9 mouse cellular contexts compared by ENCODE assay signal in the genomic region with DNA sequence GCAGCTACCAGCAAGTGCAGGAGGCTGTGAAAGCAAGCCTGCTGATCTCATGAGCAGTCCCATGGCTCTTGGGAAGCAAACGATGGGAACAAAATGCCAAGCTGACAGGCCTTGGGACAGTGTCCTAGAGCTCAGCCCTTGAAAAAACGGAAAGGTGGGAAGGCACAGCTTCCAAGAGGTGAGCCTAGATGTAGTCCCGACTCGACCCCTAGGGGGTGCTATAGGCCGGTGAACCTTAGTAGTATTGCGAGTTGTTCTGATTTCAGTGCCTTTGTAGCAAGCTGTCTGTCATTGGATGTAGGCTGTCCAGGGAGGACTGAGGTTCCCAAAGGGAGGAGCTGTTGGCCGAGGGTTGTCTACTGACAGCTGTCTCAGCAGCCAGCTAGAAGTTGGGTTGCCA. TPM values are rescaled to one million over a fixed set of nuclear protein-coding genes. Genes with fewer than 3 reads are reported as not detected.
A peak's percentile ranks its signal among the peaks of the same experiment; 100 is the strongest.
DNase-seq lines count a peak whose midpoint lies in the region; ATAC-seq and TF ChIP-seq lines count a peak whose summit lies in the region.
"Had no signal": no experiment of that assay in that cellular context is flagged by ENCODE, and none has a peak within 500 bp of the region (broad histone marks: within the 10 kb centered on the region; RNA-seq: fewer than 3 reads in every experiment).

No protein-coding gene starts in this region.

- peak; percentile 56; the same call in 1 of the 2 replicates for ATAC-seq in G1E (ENCODE audit: extremely low read depth, insufficient number of reproducible peaks, low FRiP score, poor library complexity, severe bottlenecking)
- no peak for ATAC-seq in erythroblast, adult 5-6 weeks (replicated peaks; ENCODE audit: low FRiP score, poor library complexity, severe bottlenecking)

- no peaks in the 10 kb centered on the region for H3K4me1 ChIP-seq in G1E (ENCODE audit: insufficient read depth, low read depth, low read length)
- H3K4me1 ChIP-seq: lung, embryonic 15.5 days had no signal

- DNase-seq in G1E (ENCODE audit: low spot score): no peak
- DNase-seq in adrenal gland, adult 2 months: peak; percentile 68
- DNase-seq in embryo, embryonic 10.5 days (ENCODE audit: low spot score): peak; percentile 80
- peak; percentile 41 for DNase-seq in heart, adult 8-10 months (ENCODE audit: low spot score)
- peak; percentile 64 for DNase-seq in layer of hippocampus, adult 9-11 months
- peak; percentile 62 to 70 for DNase-seq in lung, postnatal 4 days
- DNase-seq in spleen, postnatal 10 days (ENCODE audit: low spot score in 2 of 2): peak; percentile 24 to 71

- H3K36me3 ChIP-seq in G1E (replicated peaks): no peaks in the 10 kb centered on the region
- H3K36me3 ChIP-seq: lung, embryonic 15.5 days had no signal

- H3K4me3 ChIP-seq in G1E (ENCODE audit: low read depth, low read length): no peak overlapping the region
- H3K4me3 ChIP-seq: lung, embryonic 15.5 days had no signal

- no peaks in the 10 kb centered on the region for H3K27me3 ChIP-seq in G1E (ENCODE audit: insufficient read depth, low read length)
- H3K27me3 ChIP-seq: lung, embryonic 15.5 days had no signal

- no peaks in the 10 kb centered on the region for H3K9me3 ChIP-seq in G1E (replicated peaks)
- H3K9me3 ChIP-seq: lung, embryonic 15.5 days had no signal

- TF ChIP-seq CTCF in G1E (IDR thresholded peaks at IDR 0.05; ENCODE audit: low read depth, low read length): no peak

RNA-seq across cellular contexts. Expression of a gene that starts 49.7 kb away (rescaled TPM):
- total RNA-seq in G1E (2014; fragmentation: Nextera tagmentation): not detected in 2 replicates
- 0.06 TPM in 1 of 2 replicates, not detected in the other for total RNA-seq in G1E (2017)
- not detected in 2 replicates for polyA plus RNA-seq in G1E (2012)
- under 1 TPM; 0.14 to 0.17 TPM for total RNA-seq in adrenal gland, adult 2 months (2021)
- polyA plus RNA-seq in adrenal gland, adult 2 months (2012; rRNA removed): 0.12 and 0.29 TPM in 2 replicates
- not detected for total RNA-seq in heart, adult 8-10 months (2022)
- not detected in 2 replicates for total RNA-seq in erythroblast, adult 5-6 weeks (2015; ENCODE audit: low replicate concordance)
- not detected in 2 replicates for total RNA-seq in erythroblast, adult 5-6 weeks (2017; ENCODE audit: low replicate concordance)
